Mouse (Mus musculus) large intestine, adult 2 months (tissue): ENCODE results near the gene Ctdspl. TPM values are rescaled to one million over a fixed set of nuclear protein-coding genes. Genes with fewer than 3 reads are reported as not detected.

Source experiments
- DNase-seq: peaks from one replicate; pipeline ENCODE4 v3.0.0-alpha.2; 2012; ENCODE audit warnings: low read depth, low spot score
- WGBS: fragments of 180-500 bp; shearing (Covaris S2); methylation state at CpG from one replicate; pipeline ENCODE4 v1.1.7; 2018; 5-methylcytosine and 5-hydroxymethylcytosine counted together
- polyA plus RNA-seq: library from polyadenylated mRNA; depleted of rRNA; stranded (reverse); fragments of >200 nt; gene quantifications from 2 replicates; pipeline ENCODE4 v1.2.3, GENCODE M21; 2012

The Ctdspl gene
- polyA plus RNA-seq, 1 experiment, result 21.5 TPM

GRCm38 (mm10) chr9:119040101-119040775, 114.0 kb downstream of the Ctdspl start:
- WGBS, result 80% methylated on average over 15 of the region's 15 CpGs
- DNase-seq, result no peak

GRCm38 (mm10) chr9:119048182-119048903, 122.1 kb downstream of the Ctdspl start:
- WGBS, result 57% methylated on average over 11 of the region's 11 CpGs
- no peak for DNase-seq

- WGBS, result 48% methylated on average over 2 of the region's 2 CpGs
- DNase-seq, result no peak
Observed at GRCm38 (mm10) chr9:119051158-119051557, 124.9 kb downstream of the Ctdspl start.

- 17% methylated on average over 22 of the region's 22 CpGs for WGBS
- DNase-seq, result peak; percentile 46
Observed at GRCm38 (mm10) chr9:119052154-119052944, 126.1 kb downstream of the Ctdspl start, which contains the start of gene Vill. Vill (plus strand) TSS chr9:119052778.

GRCm38 (mm10) chr9:119053964-119054576, 127.8 kb downstream of the Ctdspl start:
- DNase-seq, result no peak
- WGBS, result 54% methylated on average over 9 of the region's 9 CpGs

GRCm38 (mm10) chr9:119055336-119055735, 129.1 kb downstream of the Ctdspl start:
- WGBS, result 77% methylated on average over 4 of the region's 4 CpGs
- DNase-seq, result no peak

GRCm38 (mm10) chr9:119058245-119058644, 132.0 kb downstream of the Ctdspl start:
- WGBS, result 91% methylated on average over 7 of the region's 7 CpGs
- no peak for DNase-seq

- WGBS, result 87% methylated on average over 10 of the region's 10 CpGs
- no peak for DNase-seq
Observed at GRCm38 (mm10) chr9:119060701-119061100, 134.4 kb downstream of the Ctdspl start.

GRCm38 (mm10) chr9:119063036-119063644, 136.9 kb downstream of the Ctdspl start:
- DNase-seq, result no peak
- WGBS, result 48% methylated on average over 19 of the region's 19 CpGs

- DNase-seq, result no peak
- WGBS, result 70% methylated on average over 4 of the region's 4 CpGs
Observed at GRCm38 (mm10) chr9:119064296-119064695, 138.0 kb downstream of the Ctdspl start.

- DNase-seq, result no peak
- 3% methylated on average over 6 of the region's 6 CpGs for WGBS
Observed at GRCm38 (mm10) chr9:119067601-119068000, 141.3 kb downstream of the Ctdspl start.

GRCm38 (mm10) chr9:119068266-119068665, 142.0 kb downstream of the Ctdspl start:
- DNase-seq, result peak; percentile 75

GRCm38 (mm10) chr9:119070173-119070825, 144.0 kb downstream of the Ctdspl start:
- 79% methylated on average over 13 of the region's 13 CpGs for WGBS
- DNase-seq, result no peak

More at GRCm38 (mm10) chr9:119068266-119068665, 142.0 kb downstream of the Ctdspl start:
- WGBS, result 38% methylated on average over 11 of the region's 11 CpGs

GRCm38 (mm10) chr9:119071786-119072185, 145.5 kb downstream of the Ctdspl start:
- no peak for DNase-seq
- WGBS, result 78% methylated on average over 9 of the region's 9 CpGs

GRCm38 (mm10) chr9:119073184-119073895, 147.1 kb downstream of the Ctdspl start:
- no peak for DNase-seq

GRCm38 (mm10) chr9:119075685-119076084, 149.4 kb downstream of the Ctdspl start:
- DNase-seq, result no peak
- 41% methylated on average over 16 of the region's 16 CpGs for WGBS

More at GRCm38 (mm10) chr9:119073184-119073895, 147.1 kb downstream of the Ctdspl start:
- 75% methylated on average over 15 of the region's 15 CpGs for WGBS

- WGBS, result 28% methylated on average over 5 of the region's 5 CpGs
- peak; percentile 76 for DNase-seq
Observed at GRCm38 (mm10) chr9:119080040-119080675, 153.9 kb downstream of the Ctdspl start.

GRCm38 (mm10) chr9:119082039-119082438, 155.8 kb downstream of the Ctdspl start:
- 87% methylated on average over 8 of the region's 8 CpGs for WGBS
- DNase-seq, result no peak
